Mouse (Mus musculus): ENCODE results near the gene Rnf208.
A peak's percentile ranks its signal among the peaks of the same experiment; 100 is the strongest.

Rnf208 gene

DNA sequence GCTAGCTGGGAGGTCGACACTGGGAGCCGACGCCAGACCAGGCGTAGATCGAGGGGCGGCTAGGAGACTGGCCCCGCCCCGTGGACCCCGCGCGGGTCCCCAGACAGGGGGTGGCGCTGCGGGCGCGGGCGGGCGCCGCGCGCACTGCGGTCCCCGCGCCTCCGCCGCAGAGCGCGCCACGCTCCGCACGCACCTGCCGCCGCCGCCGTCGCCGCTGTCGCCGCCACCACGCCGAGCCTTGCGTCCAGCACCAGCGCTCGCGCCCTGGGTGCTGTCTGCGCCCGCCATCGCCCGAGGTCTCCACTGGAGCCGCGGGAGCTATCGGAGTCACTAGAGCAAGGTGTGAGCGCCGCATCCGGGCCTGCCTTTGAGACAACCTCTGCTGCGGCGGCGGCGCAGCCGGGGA lies at the start of gene Rnf208, which contains the start of gene Cysrt1:
Rnf208 (plus strand) TSS at position 155 of the 406 bp plus-strand sequence.
Cysrt1 (minus strand) TSS at position 352 of the 406 bp plus-strand sequence.
- peak; percentile 30 for DNase-seq (ENCODE audit: low spot score)

DNA sequence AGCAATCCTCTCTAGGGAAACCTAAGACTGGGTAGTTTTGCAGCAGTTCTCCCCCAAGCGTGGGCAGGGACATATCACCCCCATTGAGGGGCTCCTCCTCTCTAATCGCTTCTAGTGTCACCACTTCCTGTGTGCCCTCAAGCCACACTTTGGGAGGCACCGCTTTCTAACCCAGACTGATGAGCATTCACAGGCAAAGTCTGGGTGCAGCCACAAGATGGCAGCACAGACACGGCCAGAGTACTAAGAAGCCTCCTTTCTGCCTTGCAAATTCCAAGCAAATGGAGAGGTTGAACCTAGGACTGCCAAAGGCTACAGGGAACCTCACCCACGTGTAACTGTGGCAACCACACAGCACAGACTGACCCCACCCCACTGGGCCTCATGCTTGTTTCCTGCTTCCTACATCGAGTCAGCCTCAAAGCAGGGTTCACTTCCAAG lies 48.7 kb upstream of the Rnf208 start:
- DNase-seq (ENCODE audit: low spot score) = peak; percentile 85

DNA sequence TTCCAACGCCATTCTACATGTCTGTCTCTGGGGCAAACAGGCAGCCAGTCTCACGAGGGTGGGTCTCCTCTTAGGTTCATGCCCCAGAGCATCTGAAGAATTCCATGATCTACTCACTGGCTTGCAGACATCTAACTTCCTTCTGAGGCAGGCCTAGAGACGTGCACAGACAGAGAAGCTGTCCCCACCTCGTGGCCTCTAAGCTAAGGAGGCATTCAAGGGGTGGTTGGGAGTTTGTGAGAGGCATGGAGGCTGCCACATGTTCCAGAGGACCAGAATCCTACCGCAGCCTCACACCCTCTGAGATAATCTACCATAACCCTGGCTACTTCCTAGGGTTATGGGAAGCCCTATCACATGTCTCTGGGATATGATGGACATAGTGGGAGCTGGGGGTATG lies 48.0 kb upstream of the Rnf208 start:
- DNase-seq (ENCODE audit: low spot score) = no peak

DNA sequence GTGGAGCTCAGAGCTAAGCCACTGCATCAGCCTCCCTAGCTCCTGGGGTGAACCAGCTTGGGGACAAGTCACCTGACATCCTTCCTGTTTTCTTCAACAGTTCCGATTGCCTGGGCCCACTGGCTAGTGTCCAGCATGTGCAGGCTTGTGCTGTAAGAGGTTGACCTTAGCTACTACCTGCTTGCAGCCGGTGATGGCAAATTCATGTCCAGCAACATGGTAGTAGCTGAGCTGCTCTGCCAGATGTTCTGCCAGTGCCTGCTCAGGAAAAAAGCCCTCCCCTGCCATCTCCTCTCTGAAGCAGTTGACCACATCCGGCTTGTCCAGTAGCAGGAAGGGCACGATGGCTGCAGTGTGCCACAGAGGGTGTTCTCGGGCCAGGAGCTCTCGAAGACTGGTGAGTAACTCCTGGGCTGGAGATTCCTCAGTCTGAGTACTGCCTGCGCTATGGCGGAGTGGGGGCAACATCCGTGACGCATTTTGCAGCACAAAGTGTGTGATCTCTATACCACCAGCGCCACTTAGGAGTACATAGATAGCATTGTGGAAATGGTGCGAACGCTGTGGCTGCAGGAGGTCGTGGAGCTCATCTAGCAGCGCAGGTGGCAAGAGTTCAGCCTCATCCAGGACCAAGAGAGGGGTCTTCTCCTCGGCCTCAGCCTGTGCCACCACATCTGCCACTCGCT lies 47.4 kb upstream of the Rnf208 start:
- no peak for DNase-seq (ENCODE audit: low spot score)

DNA sequence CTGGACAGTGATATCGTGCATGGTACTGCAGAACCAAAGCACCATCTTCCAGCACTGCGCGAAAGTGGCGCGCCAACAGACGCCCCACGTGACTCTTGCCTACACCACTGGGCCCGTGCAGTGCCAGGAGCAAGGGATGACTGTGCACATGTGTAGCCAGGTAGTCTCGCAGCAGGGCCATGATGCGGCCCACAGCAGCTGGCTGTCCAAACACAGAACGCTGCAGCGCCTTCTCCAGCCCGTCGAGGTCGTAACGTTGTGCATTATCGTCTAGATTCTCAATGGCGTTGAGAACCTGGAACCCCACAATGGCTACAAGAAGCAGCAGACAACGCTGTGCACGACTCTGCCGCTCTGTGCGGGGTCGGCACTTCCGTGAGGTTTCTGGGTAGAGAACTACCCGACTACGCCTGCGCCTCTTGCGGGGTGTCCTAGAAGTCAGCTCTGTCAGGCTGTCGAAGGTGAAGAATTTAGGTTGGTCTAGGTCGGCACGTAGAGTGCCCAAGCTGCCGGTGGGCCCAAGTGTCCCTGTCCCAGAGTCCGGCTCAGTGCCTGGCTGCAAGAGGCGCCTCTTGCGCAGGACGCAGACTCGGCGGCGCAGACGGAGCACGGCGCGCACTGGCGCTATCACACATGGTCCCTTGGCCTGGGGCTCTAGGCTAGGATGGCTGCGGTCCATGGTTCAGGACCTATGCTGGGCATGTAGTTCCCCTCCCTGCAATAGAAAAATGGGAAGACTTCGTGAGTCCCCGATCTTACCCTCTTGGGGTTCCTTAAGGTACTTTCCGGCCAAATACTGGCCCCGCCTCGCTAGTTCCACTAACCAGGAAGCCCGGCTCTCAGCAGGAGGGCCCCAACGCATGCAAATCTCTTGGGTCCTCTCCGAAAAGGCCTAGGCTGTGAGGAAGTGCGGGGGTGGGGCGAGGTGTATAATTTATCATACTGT lies 46.6 kb upstream of the Rnf208 start:
- no peak for DNase-seq (ENCODE audit: low spot score)

DNA sequence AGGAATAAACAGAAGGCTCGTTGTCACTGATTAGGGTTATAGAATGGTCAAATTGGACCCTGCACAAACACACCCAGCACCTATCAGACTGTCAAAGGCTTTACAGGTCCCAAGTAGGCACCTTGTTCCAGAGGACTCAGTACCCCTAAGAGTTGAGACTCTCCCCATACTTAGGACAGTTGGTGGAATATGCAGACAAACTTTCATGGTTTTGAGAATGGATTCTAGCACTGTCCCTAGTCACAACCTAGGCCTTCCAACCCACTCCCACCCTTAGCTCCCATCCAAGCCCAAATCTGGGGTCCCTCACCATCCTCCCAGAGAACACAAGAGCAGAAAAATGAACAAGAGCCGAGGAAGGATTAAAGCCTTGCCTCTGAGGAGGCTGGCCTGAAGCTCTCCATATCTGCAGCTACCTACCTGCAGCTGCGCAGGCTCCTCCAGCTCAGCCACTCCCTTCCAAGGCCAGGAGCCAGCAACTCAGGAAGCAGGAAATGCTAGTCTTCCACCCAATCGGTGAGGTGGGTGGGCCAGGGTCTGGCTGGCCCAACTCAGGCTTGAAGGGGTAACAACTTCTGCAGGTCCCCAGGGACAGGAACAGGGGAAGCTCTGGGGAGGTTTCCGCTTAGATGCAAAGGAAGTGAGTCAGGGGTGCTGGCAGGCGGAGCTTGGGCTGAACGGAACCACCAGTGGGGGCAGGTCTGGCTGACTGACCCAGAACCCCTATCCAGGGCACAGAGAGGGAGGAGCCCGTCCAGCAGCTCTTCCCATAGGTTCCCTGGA lies 45.7 kb upstream of the Rnf208 start, which contains the start of gene Tor4a:
Tor4a (minus strand) TSS at position 715 of the 783 bp plus-strand sequence.
- peak; percentile 49 for DNase-seq (ENCODE audit: low spot score)

DNA sequence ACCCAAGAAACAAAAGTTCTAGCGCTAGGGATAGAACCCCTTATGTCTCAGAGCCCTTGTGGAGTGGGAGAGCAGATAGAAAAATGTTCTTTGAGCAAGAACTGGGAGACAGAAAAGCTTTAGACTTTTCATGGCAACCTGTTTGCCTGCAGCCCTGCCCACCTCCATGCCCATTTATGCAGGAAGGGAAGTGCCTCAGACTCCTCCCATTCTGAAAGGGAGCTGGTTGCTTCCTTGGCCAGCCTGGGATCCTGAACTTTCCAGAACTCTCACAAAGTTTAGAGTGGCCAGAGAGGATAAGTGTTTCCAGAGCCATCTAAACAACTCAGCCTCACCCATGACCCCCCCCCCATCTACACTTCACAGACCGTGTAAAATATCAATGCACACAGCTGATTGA lies 44.9 kb upstream of the Rnf208 start:
- DNase-seq (ENCODE audit: low spot score) = no peak

DNA sequence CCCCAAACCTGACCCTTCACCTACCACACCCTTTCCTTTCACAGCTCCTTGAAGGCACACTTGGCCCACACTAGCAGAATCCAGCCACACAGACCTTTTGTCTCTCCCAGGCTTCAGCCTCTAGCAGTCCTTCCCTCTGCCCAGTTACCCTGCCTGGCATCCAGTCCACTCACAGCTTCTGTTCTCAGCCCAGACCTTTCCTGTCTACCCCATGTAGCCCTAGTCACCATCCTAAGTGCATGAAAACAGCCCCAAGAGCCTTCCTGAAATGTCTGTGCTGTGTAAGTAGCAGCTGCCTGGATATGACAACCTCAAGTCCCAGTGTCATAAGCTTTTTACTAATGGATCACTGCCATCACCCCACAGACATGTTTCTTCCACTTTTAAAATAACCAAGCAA lies 44.1 kb upstream of the Rnf208 start:
- DNase-seq (ENCODE audit: low spot score) = no peak

DNA sequence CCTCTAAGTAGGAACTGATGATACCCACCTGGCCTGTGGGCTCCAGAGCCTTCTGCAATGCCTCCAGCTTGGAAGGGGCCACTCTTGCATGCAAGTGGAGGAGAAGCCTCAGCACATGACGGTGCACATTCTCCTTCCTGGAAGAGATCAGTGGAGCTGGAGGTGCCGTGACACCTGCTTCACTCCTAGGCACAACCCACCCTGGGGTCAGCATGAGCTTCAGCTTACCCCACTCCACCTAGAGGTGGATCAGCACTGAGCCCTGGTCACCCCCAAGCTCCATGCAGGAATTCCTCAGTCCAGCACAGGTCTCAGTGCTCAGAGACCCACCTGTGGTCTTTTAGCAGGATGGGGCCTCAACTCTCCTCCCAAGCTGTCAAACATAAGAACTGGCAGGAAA lies 41.4 kb upstream of the Rnf208 start:
- no peak for DNase-seq (ENCODE audit: low spot score)

DNA sequence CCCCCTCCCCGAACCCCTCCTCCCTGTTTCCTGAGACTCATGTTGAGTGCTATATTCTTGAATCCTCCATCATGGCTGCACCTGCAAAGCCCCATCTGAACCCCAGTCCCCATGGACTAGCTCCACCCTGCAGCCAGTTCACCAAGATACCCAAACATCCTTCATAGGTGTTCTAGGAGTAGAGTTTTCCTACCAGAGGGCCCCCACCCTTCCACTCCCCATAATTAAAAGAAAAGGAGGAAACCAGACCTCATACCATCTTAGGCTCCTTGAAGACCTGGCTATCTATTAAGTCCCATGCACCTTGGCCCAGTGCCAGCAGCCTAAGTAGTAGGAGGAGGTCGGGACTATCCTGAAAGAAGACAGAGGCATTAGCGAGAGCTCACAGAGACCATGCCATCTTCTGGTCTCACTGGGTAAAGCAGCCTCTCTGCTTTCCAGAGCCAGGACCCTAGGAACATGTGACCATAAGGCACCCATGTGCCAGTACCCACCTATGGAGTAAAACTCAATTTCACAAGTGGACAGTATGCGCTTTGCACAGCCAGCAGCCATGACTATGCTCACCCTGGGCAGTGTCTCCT lies 38.3 kb upstream of the Rnf208 start:
- peak; percentile 70 for DNase-seq (ENCODE audit: low spot score)

DNA sequence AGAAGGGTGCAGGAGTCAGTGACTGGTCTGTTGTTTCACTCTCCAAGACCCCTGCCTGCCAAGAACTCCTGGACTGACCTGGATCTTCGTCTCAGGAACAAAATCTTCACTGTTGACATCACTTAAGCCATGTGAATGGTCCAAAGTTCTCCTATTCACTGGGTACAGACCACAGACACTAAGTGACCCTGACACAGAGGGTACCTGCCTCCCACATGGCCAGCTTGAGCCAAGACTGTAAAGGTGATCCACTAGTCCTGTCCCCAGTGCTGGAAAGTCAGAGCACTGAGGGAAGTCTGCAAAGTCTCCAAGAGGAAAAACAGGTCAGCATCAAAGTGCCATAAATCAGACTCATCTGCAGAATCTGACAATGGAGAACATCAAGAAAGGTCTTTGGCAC lies 34.5 kb upstream of the Rnf208 start:
- DNase-seq (ENCODE audit: low spot score) = no peak

DNA sequence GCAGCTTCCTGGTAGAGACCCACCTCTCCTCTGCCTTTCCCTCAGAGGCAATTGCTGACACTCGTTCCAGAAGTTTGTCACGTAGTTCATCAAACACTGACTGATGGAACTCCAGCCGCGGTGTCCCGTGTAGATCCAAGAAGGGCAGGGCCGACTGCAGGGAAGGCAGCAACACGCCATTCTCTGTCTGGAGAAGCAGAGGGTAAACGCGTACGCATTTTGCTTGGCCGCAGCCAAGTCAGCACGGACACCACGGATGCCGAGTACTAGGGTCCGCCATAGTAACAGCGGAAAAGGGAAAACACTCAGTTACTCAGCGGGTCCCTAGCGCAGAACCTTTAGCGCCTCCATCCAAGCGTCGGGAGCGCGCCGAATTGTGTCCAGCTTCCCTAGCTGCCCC lies 31.4 kb upstream of the Rnf208 start:
- no peak for DNase-seq (ENCODE audit: low spot score)

DNA sequence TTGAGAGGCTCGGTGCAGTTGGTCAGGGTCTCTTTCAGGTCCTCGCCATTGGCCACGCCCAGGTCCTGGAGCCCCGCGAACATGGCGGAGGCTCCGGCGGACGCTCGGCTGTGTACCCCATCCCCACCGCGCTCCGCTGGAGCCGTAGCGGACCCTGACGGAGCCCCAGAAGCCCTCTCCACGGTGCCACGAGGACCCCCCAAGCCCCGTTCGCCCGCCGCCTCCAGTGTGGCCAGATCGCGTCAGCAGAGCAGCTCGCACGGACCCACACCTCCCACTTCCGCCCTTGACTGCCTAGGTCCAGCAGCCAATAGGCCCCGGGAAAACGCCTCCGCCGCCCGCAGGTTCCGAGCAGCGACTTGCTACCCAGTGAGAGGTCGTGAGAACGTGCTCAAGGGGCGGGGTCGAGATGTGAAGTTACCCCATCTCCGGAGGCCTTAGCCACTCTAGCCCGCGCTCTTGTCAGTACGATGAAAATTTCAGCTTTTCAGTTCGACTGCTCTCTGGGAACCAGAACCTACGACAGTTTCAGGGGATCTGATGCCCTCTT lies 30.9 kb upstream of the Rnf208 start, which contains the start of gene Nelfb:
Nelfb (minus strand) TSS at position 369 of the 550 bp plus-strand sequence.
- DNase-seq (ENCODE audit: low spot score) = peak; percentile 91

DNA sequence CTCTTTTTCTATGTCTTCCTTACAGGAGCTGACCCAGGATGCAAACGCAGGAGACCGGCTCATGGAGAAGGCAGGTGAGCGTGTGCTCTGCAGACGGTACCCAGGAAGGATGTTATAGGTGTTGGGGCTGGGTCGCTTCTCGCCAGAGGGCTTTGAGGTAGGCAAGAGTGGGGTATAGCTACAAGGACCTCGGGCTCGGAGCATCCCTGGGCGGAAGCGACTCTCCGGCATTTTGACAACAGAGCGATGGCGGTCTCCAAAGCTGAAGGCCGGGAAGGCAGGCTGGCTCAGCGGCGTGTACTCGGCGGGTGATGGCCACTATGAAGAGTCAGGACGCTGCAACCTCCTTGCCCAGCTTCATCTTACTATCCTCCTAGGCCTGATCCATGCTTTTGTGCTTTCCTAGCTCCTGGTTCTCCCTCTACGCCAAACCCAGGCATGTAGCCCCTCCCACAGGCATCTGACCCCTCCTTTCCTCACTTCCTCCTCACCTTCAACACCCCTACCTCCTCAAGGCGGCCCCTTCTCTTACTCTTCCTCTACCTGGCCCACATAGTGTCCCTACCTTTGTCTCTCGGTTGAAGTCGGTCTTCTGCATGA lies 28.7 kb upstream of the Rnf208 start:
- DNase-seq (ENCODE audit: low spot score) = no peak

DNA sequence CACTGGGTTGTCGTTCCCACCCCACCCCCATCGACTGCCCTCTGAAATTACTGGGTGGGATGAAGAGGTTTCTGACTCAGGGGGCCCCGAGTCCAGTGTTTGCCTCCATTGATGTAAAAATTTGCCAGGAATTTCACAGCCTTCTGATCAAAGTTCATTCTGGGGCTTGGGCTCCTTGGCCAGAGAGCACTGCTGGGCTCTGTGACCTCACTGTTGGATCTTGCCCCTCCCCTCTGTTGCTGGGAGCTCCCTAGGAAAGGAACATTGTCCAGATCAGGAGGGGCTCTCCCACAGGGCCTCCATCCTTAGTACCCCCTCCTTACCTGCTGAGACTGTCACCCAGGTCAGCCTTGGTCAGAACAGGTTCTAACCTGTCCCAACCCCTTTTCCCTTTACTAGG lies 27.6 kb upstream of the Rnf208 start, which contains the start of gene Stpg3:
Stpg3 (minus strand) TSS at position 194 of the 400 bp plus-strand sequence.
- DNase-seq (ENCODE audit: low spot score) = no peak

DNA sequence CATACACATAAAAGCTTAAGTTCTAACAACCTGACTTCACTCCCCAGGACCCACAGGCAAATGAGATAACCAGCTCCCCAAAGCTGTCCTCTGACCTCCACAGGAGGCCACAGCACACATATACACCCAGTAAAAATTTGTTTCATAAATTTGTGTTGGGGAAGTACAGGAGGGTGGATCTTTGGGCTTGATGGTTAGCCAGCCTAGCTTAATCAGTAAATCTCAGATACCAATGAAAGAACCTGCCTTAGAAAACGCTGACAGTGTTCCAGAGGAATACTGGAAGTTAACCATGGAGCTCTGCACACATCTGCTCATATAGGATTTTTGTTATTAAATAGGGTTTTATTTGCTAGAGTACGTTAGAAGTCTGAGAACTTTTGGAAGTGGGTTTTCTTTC lies 24.4 kb upstream of the Rnf208 start:
- no peak for DNase-seq (ENCODE audit: low spot score)

DNA sequence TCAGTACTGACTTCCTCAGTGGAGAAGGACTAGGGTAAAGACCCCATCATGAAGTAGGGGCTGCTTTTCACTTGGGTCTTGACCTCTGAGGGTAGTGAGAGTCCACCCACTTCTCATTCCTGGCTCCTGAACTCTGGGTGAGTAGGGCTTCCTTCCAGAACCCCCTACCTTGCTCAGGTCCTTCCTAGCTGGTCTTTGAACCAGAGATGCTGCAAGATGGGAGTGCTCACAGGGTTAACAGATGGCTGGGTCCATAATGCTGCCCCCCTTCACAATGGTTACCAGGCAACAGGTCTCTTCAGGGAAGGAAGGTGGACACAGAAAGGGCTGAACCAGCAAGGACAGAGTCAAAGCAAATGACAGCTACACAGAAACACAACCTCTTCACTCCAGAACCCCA lies 23.6 kb upstream of the Rnf208 start, which contains the start of gene Fam166a:
Fam166a (plus strand) TSS at position 301 of the 400 bp plus-strand sequence.
- DNase-seq (ENCODE audit: low spot score) = no peak

DNA sequence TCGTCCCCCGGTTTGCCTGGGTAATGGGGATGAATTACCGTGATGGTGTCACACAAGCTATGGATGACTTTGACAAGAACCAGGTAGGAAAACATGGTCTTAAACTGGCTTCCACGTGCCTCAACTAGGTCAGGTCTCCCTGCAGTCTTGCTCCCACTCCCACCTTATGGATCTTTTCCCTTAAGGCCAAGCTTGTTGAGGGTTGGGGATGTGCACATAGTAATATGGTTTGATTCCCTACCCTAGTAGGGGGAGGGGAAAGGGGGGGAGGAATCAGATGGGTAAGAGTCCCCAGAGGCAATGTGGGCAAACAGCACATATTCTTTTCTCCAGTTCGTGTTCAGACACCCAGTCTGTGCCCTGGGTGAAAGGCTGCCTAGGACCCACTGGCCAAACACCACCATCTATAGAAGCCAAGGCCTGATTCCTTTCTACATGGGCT lies 20.7 kb upstream of the Rnf208 start:
- DNase-seq (ENCODE audit: low spot score) = no peak

DNA sequence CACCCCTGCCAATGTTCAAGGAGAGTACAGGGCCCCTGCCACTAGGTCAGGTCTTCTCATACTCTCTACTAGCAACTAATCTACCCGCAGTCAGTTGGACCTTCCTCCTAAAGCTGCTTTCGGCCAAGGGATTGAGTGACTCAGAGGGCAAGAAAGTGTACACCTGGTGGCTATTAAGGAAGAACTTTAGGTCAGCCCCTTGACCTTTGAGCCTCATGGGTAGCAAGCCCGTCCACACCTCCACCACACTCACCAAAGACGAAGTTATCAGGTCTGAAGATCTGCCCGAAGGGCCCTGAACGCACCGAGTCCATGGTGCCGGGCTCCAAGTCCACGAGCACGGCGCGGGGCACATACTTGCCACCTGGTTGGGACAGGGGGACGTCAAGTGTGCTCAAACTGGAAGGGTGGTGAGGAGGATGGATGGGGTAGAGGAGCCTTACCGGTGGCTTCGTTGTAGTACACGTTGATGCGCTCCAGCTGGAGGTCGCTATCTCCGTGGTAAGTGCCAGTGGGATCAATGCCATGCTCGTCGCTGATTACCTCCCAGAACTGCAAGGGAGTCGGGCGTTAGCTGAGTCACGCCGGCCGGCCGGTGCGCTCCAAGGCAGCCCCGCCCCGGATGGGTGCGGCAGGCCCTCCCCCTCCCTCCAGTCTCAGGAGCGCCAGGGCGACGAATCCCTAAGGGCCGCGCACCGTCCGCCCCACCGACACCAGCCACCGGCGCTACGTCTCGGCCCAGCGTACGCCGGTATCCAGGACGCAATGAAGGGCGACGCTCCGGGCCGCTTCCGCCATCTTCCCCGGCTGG lies 18.2 kb upstream of the Rnf208 start:
- peak; percentile 90 for DNase-seq (ENCODE audit: low spot score)

DNA sequence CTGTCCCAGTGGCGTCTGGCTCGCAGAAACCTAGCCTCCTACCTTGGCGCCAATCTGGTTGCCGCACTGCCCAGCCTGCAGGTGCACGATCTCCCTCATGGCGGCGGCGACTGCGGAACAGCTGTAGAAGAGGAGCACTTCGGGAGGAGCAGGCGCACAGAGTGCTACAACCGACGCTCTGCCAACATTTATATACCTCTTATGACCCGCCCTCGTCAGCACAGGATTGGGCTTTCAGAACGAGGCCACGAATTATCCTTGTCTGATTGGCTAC lies 17.6 kb upstream of the Rnf208 start, which contains the start of gene Tubb4b:
Tubb4b (minus strand) TSS at position 211 of the 274 bp plus-strand sequence.
- no peak for DNase-seq (ENCODE audit: low spot score)
